Mouse (Mus musculus): ENCODE results near the gene Plekhj1.

Gene Plekhj1

GRCm38 (mm10) chr10:80798150-80799006, at the start of gene Plekhj1, which contains the start of gene Sf3a2:
Gene Plekhj1 (minus strand): TSS chr10:80798626.
Gene Sf3a2 (plus strand): TSS chr10:80798198.
- POLR2A ChIA-PET: interaction anchor here in 3 of 4 experiments (0.6 to 4.9 kb wide), 22 partner anchors 7 to 374 kb away, joined by 3 to 36 read pairs (median 4); partner anchors contain the start of genes Abhd17a (in 1 of the 3), Amh (in 1 of the 3) and Ap3d1 (in 1 of the 3)
- CTCF ChIA-PET: no interaction called here

DNA sequence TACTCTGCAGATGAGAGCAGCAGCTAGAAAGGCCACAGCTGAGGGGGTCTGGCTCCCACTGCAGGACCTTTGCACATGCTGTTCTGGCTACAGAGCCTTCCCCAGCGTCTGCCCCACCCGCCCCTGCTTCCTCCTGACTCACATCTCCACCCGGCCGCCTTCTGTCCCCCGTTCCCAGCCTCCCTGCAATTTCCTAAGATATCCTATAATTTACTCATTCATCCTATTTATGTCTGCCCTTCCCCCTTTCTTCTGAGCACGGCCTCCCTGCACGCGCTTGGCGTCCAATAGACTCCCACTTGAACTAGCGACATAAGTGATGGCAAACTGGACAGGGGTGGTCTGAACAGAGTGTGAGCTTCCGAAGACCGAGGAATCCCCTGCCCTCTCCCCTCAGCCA, 47.3 kb upstream of the Plekhj1 start:
- POLR2A ChIA-PET: interaction anchor here in 3 of 4 experiments (0.8 to 5.0 kb wide), 13 partner anchors 10 to 395 kb away, joined by 3 to 62 read pairs (median 4); partner anchors contain the start of genes Gadd45b (in 1 of the 3), Lsm7 (in 1 of the 3) and Sppl2b (in 1 of the 3)
- CTCF ChIA-PET: interaction anchor here in 2 of 4 experiments (0.6 to 1.5 kb wide), 3 partner anchors 30 to 98 kb away, joined by 3 to 6 read pairs (median 4); no protein-coding TSS in a partner anchor

DNA sequence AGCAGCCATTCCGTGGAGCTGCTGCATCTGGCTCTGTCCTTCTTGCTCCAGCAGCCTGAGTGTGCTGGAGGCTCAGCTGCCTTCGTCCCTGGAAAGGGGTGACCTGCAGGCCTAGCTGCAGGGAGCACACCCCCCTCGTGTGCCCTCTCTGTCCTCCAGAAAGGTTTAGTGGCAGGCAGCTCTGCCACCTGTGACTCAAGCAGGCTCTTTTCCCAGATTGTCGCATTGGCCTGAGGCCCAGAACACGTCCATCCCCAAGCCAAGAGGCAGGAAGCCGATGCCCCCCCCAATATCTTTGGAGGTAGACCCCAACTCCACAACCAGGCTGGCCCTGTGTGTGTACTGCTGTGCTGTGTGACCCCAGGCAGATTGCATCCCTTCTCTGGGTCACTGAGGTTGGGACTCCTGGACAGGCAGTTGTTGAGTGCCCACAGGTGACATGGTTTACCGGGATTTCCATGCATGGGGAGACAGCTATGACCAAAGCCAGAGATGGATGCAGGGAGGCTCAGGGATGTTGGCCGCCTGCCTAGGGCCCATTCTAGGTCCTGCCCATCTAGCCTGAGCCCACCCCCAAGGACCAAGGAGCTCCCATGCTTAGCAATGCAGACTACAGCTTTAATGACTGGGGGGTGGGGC, 46.7 kb upstream of the Plekhj1 start:
- ChIA-PET POLR2A (interaction anchor here (0.6 to 5.0 kb wide), 18 partner anchors 8 to 173 kb away, joined by 3 to 62 read pairs (median 4); partner anchors contain the start of genes Ap3d1 (in 1 of the 4), Gadd45b (in 1 of the 4), Jsrp1 (in 1 of the 4) and Lsm7 (in 1 of the 4)), CTCF (interaction anchor here (0.5 to 1.5 kb wide), 7 partner anchors 31 to 588 kb away, joined by 3 to 9 read pairs (median 3); no protein-coding TSS in a partner anchor)

- CTCF ChIA-PET: interaction anchor here in 3 of 4 experiments (0.6 to 1.5 kb wide), 4 partner anchors 36 to 120 kb away, joined by 3 to 9 read pairs (median 4); no protein-coding TSS in a partner anchor
Measured at GRCm38 (mm10) chr10:80843931-80844547, 45.6 kb upstream of the Plekhj1 start, which contains the start of gene Lingo3. Gene Lingo3 (minus strand): TSS chr10:80844039.

GRCm38 (mm10) chr10:80843087-80843930, 44.9 kb upstream of the Plekhj1 start:
- ChIA-PET CTCF (interaction anchor here (0.6 to 1.3 kb wide), 5 partner anchors 32 to 120 kb away, joined by 3 read pairs; partner anchors contain the start of gene Gadd45b (in 1 of the 4)), POLR2A (interaction anchor here (0.5 to 5.0 kb wide), 21 partner anchors 8 to 792 kb away, joined by 3 to 62 read pairs (median 3); partner anchors contain the start of genes Gadd45b (in 2 of the 4), Lsm7 (in 1 of the 4) and Sppl2b (in 1 of the 4))

More at GRCm38 (mm10) chr10:80843931-80844547, 45.6 kb upstream of the Plekhj1 start, which contains the start of gene Lingo3:
- POLR2A ChIA-PET: interaction anchor here in 3 of 4 experiments (0.6 to 5.0 kb wide), 12 partner anchors 9 to 168 kb away, joined by 3 to 62 read pairs (median 4); partner anchors contain the start of genes Ap3d1 (in 1 of the 3), Jsrp1 (in 1 of the 3), Lsm7 (in 1 of the 3) and Sppl2b (in 1 of the 3)

- CTCF ChIA-PET: interaction anchor here in 3 of 4 experiments (1.1 to 1.3 kb wide), 3 partner anchors 33 to 87 kb away, joined by 3 read pairs; partner anchors contain the start of gene Gadd45b (in 1 of the 3)
- POLR2A ChIA-PET: interaction anchor here in 3 of 4 experiments (0.7 to 5.0 kb wide), 16 partner anchors 10 to 166 kb away, joined by 3 to 62 read pairs (median 3); partner anchors contain the start of genes Gadd45b (in 2 of the 3), Dot1l (in 1 of the 3), Lsm7 (in 1 of the 3) and Sppl2b (in 1 of the 3)
Measured at GRCm38 (mm10) chr10:80842334-80842733, 43.9 kb upstream of the Plekhj1 start.

- CTCF ChIA-PET: no interaction called here
Measured at GRCm38 (mm10) chr10:80841685-80842084, 43.3 kb upstream of the Plekhj1 start.

GRCm38 (mm10) chr10:80839848-80840247, 41.4 kb upstream of the Plekhj1 start:
- ChIA-PET CTCF (interaction anchor here in 2 of 4 experiments (1.0 to 1.2 kb wide), 3 partner anchors 41 to 242 kb away, joined by 3 to 6 read pairs (median 3); no protein-coding TSS in a partner anchor), POLR2A (interaction anchor here (1.0 to 5.2 kb wide), 9 partner anchors 8 to 179 kb away, joined by 3 to 36 read pairs (median 3); no protein-coding TSS in a partner anchor)

More at GRCm38 (mm10) chr10:80841685-80842084, 43.3 kb upstream of the Plekhj1 start:
- POLR2A ChIA-PET: interaction anchor here in 3 of 4 experiments (0.7 to 5.0 kb wide), 8 partner anchors 10 to 101 kb away, joined by 3 to 62 read pairs (median 6); partner anchors contain the start of genes Dot1l (in 1 of the 3) and Gadd45b (in 1 of the 3)

DNA sequence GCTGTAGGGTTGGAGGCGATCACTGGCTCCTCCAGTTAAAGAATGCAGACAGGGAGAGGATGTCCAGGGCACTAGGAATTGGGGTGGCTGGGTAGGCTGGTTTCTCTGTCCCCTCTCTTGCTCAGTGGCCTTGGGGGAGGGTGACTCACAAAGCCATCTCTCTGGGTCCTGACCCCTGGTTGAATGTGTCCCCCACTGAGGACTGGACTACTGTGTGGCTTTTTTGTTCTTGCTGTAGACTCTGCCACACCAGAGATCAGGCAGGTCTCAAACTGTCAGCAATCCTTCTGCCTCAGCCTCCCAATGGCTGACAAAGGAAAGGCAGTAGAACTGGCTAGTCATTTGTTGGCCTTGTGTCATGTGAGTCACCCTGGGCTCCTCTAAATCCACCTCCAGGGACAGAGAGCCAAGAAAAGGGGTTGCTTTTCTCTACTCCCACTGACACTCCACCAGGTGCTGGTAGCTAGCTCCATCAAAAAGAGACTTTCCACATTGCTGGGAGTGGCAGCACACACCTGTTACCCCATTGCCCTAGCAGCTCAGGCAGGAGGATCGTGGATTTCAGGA, 40.0 kb upstream of the Plekhj1 start:
- ChIA-PET CTCF (interaction anchor here in 2 of 4 experiments (0.6 to 3.7 kb wide), 2 partner anchors 31 to 42 kb away, joined by 3 to 17 read pairs; no protein-coding TSS in a partner anchor), POLR2A (interaction anchor here in 3 of 4 experiments (0.6 to 5.2 kb wide), 11 partner anchors 8 to 249 kb away, joined by 3 to 36 read pairs (median 6); partner anchors contain the start of gene Gadd45b (in 1 of the 3))

GRCm38 (mm10) chr10:80837827-80838226, 39.4 kb upstream of the Plekhj1 start:
- CTCF ChIA-PET: interaction anchor here in 2 of 4 experiments (0.6 to 3.7 kb wide), 4 partner anchors 18 to 206 kb away, joined by 3 to 17 read pairs (median 4); partner anchors contain the start of genes Lsm7 (in 1 of the 2) and Sppl2b (in 1 of the 2)
- POLR2A ChIA-PET: interaction anchor here in 3 of 4 experiments (0.5 to 5.2 kb wide), 11 partner anchors 8 to 807 kb away, joined by 3 to 36 read pairs (median 9); partner anchors contain the start of gene Gadd45b (in 2 of the 3)

DNA sequence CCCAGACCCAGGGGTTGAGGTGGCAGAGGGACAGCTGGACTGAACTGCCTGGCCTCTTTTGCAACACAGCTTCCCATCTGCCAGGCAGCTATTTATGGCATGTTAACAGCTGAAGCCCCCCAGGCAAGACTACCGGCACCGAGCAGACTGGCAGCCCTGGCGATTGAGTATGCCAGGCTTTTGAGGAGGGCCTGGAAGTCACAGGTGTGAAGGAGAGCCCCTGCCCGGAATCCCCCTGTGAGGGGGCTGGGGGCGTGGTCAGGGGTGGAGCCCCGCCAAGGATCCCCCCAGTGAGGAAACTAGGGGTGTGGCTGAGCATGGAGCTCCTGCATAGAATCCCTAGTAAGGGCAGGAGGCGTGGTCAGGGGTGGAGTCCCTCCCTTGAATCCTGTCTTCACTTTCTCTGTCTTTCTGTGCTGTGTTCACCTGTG, 38.5 kb upstream of the Plekhj1 start:
- ChIA-PET POLR2A (interaction anchor here in 3 of 4 experiments (0.6 to 5.2 kb wide), 17 partner anchors 8 to 181 kb away, joined by 3 to 36 read pairs (median 5); partner anchors contain the start of gene Gadd45b (in 2 of the 3)), CTCF (interaction anchor here in 3 of 4 experiments (0.6 to 3.7 kb wide), 8 partner anchors 18 to 473 kb away, joined by 3 to 17 read pairs (median 4); partner anchors contain the start of genes Amh (in 1 of the 3), Lsm7 (in 1 of the 3) and Sppl2b (in 1 of the 3))

- ChIA-PET POLR2A (interaction anchor here (0.5 to 3.7 kb wide), 23 partner anchors 8 to 518 kb away, joined by 3 to 15 read pairs (median 3); partner anchors contain the start of genes Gadd45b (in 2 of the 4), Sppl2b (in 2 of the 4), Lingo3 (in 1 of the 4) and Slc39a3 (in 1 of the 4)), CTCF (interaction anchor here (0.6 to 3.7 kb wide), 5 partner anchors 30 to 1067 kb away, joined by 3 to 17 read pairs (median 5); partner anchors contain the start of gene Amh (in 1 of the 4))
Measured at GRCm38 (mm10) chr10:80835617-80836016, 37.2 kb upstream of the Plekhj1 start.

DNA sequence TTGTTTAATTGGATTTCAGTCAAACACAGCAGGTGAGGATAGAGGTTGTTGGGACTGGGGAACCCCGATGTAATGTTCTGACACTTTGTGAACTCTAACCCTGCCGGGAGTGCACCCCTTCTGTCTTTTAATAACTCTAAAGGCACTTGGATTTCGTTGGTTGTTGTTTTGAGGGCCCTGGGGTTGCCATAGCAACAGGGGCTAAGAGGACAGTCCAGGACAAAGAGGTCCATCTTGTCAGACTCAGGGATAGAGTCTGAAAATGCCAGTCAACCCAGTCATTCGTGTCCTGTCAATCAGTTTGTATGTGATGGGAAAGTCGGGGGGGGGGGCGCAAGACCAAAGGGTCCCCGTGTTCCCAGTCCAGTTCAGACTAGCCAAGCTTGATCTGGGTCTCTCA, 34.4 kb upstream of the Plekhj1 start:
- POLR2A ChIA-PET: interaction anchor here in 3 of 4 experiments (0.6 to 6.5 kb wide), 14 partner anchors 10 to 295 kb away, joined by 3 to 99 read pairs (median 7); partner anchors contain the start of genes Gadd45b (in 3 of the 3), Amh (in 2 of the 3), Atp8b3 (in 2 of the 3) and Abhd17a (in 1 of the 3)

DNA sequence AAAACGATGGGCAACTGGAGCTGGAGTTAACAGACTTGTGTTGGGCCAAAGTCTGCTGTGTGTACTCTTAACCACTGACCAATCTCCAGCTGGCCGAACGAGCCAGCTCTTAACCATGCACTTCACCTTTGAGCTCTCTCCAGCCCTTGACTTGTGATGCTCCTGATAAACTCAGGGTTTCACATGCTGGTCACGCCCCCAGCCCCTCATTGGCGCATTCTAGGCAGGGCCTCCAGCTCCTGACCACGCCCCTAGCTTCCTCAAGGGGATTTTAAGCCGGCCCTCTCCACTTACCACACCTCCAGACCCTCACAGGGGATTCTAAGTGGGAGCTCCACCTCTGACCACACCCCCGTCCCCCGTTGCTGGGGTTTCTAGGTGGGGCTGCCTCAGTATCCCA, 32.7 kb upstream of the Plekhj1 start:
- POLR2A ChIA-PET: interaction anchor here (0.5 to 6.5 kb wide), 121 partner anchors 9 to 1302 kb away, joined by 3 to 99 read pairs (median 4); partner anchors contain the start of genes Gadd45b (in 3 of the 4), Lsm7 (in 3 of the 4), Map2k2 (in 3 of the 4) and Sppl2b (in 3 of the 4)

More for the DNA sequence above, 34.4 kb upstream of the Plekhj1 start:
- CTCF ChIA-PET: interaction anchor here in 3 of 4 experiments (0.6 to 2.7 kb wide), 4 partner anchors 27 to 49 kb away, joined by 3 to 19 read pairs (median 4); no protein-coding TSS in a partner anchor

More for the DNA sequence above, 32.7 kb upstream of the Plekhj1 start:
- CTCF ChIA-PET: interaction anchor here (0.5 to 2.7 kb wide), 27 partner anchors 9 to 251 kb away, joined by 3 to 19 read pairs (median 4); partner anchors contain the start of gene Csnk1g2 (in 1 of the 4)
